In genomic region chr6:99611866-99612265, GRCm38 (mm10) we compare ENCODE assay signal across 8 mouse cellular contexts. TPM values are rescaled to one million over a fixed set of nuclear protein-coding genes. Genes with fewer than 3 reads are reported as not detected.
DNase-seq lines count a peak whose midpoint lies in the region.

No protein-coding gene starts in this region.

- DNase-seq in cerebellum, postnatal 14 days: peak; percentile 34 to 52
- no peak for DNase-seq in cerebellum, postnatal 4 days (ENCODE audit: low spot score in 2 of 2)
- DNase-seq in layer of hippocampus, postnatal 10 days (ENCODE audit: low spot score in 2 of 2): peak; percentile 23 to 40
- no peak for DNase-seq in layer of hippocampus, adult 8-10 months (ENCODE audit: low spot score in 2 of 2)
- peak; percentile 45 for DNase-seq in thymus, postnatal 14 days
- DNase-seq in thymus, postnatal 25 days: no peak
- no peak for DNase-seq in urinary bladder, postnatal 14 days (ENCODE audit: low spot score)
- no peak for DNase-seq in frontal cortex, postnatal 25 days (ENCODE audit: low spot score in 2 of 2)

RNA-seq across cellular contexts. Expression of gene Eif4e3, which starts 54.7 kb away (rescaled TPM):
- 10 to 100 TPM; 18.4 to 20.3 TPM for total RNA-seq in layer of hippocampus, postnatal 10 days (2021)
- total RNA-seq in layer of hippocampus, adult 8-10 months (2022): 10 to 100 TPM; 20.1 to 27.8 (median 25.3) TPM

RNA-seq across cellular contexts. Expression of gene Gm20696, which starts 54.7 kb away (rescaled TPM):
- 1 to 10 TPM; 7.1 to 8.8 TPM for total RNA-seq in layer of hippocampus, postnatal 10 days (2021)
- total RNA-seq in layer of hippocampus, adult 8-10 months (2022): 10 to 100 TPM in 1 of 4 experiments, 1 to 10 TPM in 3; 6.4 to 10.0 (median 7.2) TPM

Comparison
In these comparisons a context has a peak if more than half of its experiments do, and no peak if none do; other contexts are left out.
1. DNase-seq: peak in cerebellum, postnatal 14 days (2 of 2), layer of hippocampus, postnatal 10 days (2 of 2) and thymus, postnatal 14 days (single experiment); none in cerebellum, postnatal 4 days (0 of 2), layer of hippocampus, adult 8-10 months (0 of 2), thymus, postnatal 25 days (single experiment), urinary bladder, postnatal 14 days (single experiment) and frontal cortex, postnatal 25 days (0 of 2).